Mouse (Mus musculus) liver, embryonic 14.5 days (tissue): ENCODE results near the gene Acvr2b.

Experiments used
- CTCF ChIP-seq: IDR thresholded peaks from 2 replicates; pipeline ENCODE4 v1.5.1; 2016; ENCODE audit warnings: antibody characterized with exemption, low read depth, control low read depth
- EP300 ChIP-seq: IDR thresholded peaks from 2 replicates; pipeline ENCODE4 v1.6.1; 2016; ENCODE audit warnings: antibody characterized with exemption, low read depth

DNA sequence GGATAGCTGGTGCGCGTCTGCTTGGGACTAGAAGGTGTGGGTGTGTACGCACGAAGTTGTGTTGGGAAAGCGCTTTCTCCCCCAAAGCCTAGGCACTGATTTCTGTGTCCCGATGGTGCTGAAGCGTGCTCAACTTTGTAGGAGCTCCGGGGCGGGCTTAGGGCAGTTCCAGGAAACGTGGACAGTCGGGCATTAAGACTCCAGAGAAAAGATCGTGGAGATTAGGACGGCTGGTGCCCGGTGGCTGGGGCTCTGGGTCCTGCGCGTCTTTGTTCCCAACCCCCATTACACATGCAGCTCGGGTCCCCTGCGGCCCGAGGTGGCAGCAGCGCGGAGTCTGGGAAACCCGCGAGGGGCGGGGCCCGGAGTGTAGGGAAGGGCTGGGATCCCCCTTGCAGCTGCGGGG, 1.3 kb downstream of the Acvr2b start:
- TF ChIP-seq CTCF = no peak
- TF ChIP-seq EP300 = no peak
